Mouse (Mus musculus) stomach, embryonic 15.5 days (tissue): ENCODE measurements around the gene Ctcf. TPM values are rescaled to one million over a fixed set of nuclear protein-coding genes. Genes with fewer than 3 reads are reported as not detected.

Source experiments
- ATAC-seq: fragments of 200-750 bp; cut with Nextera tagmentation; 2 replicates; pipeline ENCODE4 v1.8.0; 2017; ENCODE audit warnings: low read depth, moderate number of reproducible peaks, moderate TSS enrichment; ENCODE audit not compliant: insufficient read depth, low FRiP score
- H3K27ac ChIP-seq: fragments of 300-500 bp; sonication (generic); 2 replicates; pipeline ENCODE4 v1.5.1; 2015; ENCODE audit warnings: mild to moderate bottlenecking, inconsistent platforms
- H3K27me3 ChIP-seq: fragments of 300-500 bp; sonication (generic); replicated peaks from 2 replicates; pipeline ENCODE4 v1.6.1; 2015; ENCODE audit warnings: inconsistent platforms
- H3K36me3 ChIP-seq: fragments of 300-500 bp; sonication (generic); 2 replicates; pipeline ENCODE4 v1.6.1; 2015; ENCODE audit warnings: inconsistent platforms
- H3K4me1 ChIP-seq: fragments of 300-500 bp; sonication (generic); 2 replicates; pipeline ENCODE4 v1.6.1; 2015; ENCODE audit warnings: inconsistent platforms
- H3K4me2 ChIP-seq: fragments of 300-500 bp; sonication (generic); 2 replicates; pipeline ENCODE4 v1.6.1; 2015; ENCODE audit warnings: mild to moderate bottlenecking, inconsistent platforms
- H3K4me3 ChIP-seq: fragments of 300-500 bp; sonication (generic); replicated peaks from 2 replicates; pipeline ENCODE4 v1.5.1; 2015; ENCODE audit warnings: inconsistent platforms
- H3K9ac ChIP-seq: fragments of 300-500 bp; sonication (generic); 2 replicates; pipeline ENCODE4 v1.6.1; 2015; ENCODE audit warnings: inconsistent platforms
- H3K9me3 ChIP-seq: fragments of 300-500 bp; sonication (generic); 2 replicates; pipeline ENCODE4 v1.6.1; 2016; ENCODE audit warnings: inconsistent platforms
- WGBS: fragments of 180-500 bp; shearing (Covaris S2); methylation state at CpG from one replicate; pipeline ENCODE4 v1.1.7; 2015; 5-methylcytosine and 5-hydroxymethylcytosine counted together
- polyA plus RNA-seq: library from polyadenylated mRNA; unstranded; fragments of >200 nt; fragmentation: Nextera tagmentation; extraction: Ambion mirVana; gene quantifications from 2 replicates; pipeline ENCODE4 v1.2.1, GENCODE M21; 2015

The Ctcf gene
- polyA plus RNA-seq, 1 experiment from 2014 or later: 112 TPM

DNA sequence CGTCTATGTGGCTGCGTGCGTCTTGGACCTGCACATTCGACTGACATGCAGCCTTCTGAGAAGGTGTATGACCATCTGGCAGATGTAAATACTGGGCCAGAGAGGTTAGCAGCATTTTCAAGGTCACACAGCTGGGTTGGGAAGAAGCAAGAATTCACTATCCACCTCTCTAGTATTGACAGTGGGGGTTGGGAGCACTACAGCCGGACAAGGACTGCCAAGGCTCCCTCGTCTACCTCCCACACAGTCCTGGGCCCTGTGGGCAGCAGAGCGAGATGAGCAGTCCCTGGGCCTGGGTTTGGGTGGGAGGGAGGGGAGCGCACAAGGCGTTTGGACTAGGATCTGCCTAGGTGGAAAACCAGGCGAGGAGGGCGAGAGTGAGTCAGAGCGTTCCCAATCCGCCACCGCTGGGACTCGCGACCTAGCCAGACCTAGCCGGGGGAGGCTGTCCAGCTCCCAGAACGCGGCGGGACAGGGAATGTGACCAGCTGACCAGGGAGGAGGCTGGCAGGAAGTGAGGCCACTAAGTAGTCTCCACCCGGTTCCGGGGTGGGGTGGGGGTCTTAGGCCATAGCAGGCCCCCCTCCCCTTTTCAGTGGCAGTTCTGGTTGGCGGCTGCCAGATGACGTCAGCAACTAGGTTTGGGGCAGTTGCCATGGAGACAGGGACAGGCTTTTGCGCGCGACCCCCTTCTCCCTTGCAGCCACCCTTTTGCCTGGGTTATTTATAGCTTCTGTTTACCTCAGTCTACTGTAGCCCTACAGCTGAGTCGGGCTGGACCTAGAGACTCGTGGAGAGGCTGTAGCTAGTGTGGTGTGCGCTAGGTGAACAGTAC is 30.0 kb upstream of the Ctcf start:
- peak overlapping the region; percentile 52; the same call in 1 of the 2 replicates for H3K9ac ChIP-seq
- peak overlapping the region; percentile 94 for H3K4me2 ChIP-seq
- H3K27me3 ChIP-seq: no peaks in the 10 kb centered on the region
- ATAC-seq: peak; percentile 57
- 0 out of 2 replicates have a peak, but pooled peaks cover 2% of the 10 kb centered on the region for H3K36me3 ChIP-seq
- H3K4me1 ChIP-seq: peaks cover 15% of the 10 kb centered on the region
- H3K27ac ChIP-seq: peak overlapping the region; percentile 87
- 1% methylated on average over 30 of the region's 30 CpGs for WGBS
- no peaks in the 10 kb centered on the region for H3K9me3 ChIP-seq
- H3K4me3 ChIP-seq: peak overlapping the region; percentile 67

DNA sequence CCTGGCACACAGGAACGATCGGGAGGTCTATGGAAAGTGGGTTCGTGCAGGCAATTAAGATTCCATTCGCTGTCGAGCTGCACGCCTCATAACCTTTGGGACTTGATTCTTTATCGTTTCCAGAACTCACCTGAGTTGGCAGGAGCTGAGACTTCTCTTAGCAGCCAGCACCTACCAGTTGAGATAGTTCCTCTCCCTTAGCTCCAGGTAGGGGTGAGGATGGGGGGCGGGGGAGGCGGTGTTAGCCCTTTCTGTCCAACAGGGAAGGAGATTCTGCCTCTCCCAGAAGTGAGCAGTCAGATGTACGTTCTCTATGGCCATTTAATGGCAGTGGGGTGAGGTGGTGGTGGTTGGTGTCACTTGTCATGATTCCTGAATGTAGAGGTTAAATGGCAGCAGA is 29.3 kb upstream of the Ctcf start:
- Histone ChIP-seq H3K4me1 (peaks cover 15% of the 10 kb centered on the region), H3K27ac (peak overlapping the region; percentile 87; the same call in 1 of the 2 replicates), H3K36me3 (0 out of 2 replicates have a peak, but pooled peaks cover 2% of the 10 kb centered on the region), H3K9me3 (no peaks in the 10 kb centered on the region), H3K4me2 (peak overlapping the region; percentile 94), H3K4me3 (peak overlapping the region; percentile 67), H3K27me3 (no peaks in the 10 kb centered on the region), H3K9ac (no peak overlapping the region)
- no peak for ATAC-seq
- 9% methylated on average over 10 of the region's 10 CpGs for WGBS

DNA sequence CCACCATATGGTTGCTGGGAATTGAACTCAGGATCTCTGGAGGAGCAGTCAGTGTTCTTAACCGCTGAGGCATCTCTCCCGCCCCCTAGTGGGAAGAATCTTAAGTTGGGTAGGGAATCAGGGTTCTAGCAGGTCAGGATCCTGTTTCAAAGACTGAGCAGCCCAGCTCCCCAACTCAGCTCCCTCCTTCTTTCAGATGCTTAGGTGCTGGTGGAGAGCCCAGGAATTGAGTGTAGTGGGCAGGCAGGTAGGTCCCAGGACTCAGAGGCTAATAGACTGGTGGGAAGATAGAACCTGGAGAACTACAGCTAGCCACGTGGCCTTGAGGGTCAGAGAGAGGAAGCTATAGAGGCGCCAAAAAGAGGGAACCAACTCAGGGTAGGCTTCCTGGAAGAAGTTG is 28.7 kb upstream of the Ctcf start:
- Histone ChIP-seq H3K9ac (no peak overlapping the region), H3K27ac (no peak overlapping the region), H3K9me3 (no peaks in the 10 kb centered on the region), H3K27me3 (no peaks in the 10 kb centered on the region), H3K4me2 (peak overlapping the region; percentile 94), H3K4me1 (peaks cover 16% of the 10 kb centered on the region), H3K36me3 (0 out of 2 replicates have a peak, but pooled peaks cover 2% of the 10 kb centered on the region), H3K4me3 (no peak overlapping the region)
- 35% methylated on average over 4 of the region's 4 CpGs for WGBS
- ATAC-seq: no peak

DNA sequence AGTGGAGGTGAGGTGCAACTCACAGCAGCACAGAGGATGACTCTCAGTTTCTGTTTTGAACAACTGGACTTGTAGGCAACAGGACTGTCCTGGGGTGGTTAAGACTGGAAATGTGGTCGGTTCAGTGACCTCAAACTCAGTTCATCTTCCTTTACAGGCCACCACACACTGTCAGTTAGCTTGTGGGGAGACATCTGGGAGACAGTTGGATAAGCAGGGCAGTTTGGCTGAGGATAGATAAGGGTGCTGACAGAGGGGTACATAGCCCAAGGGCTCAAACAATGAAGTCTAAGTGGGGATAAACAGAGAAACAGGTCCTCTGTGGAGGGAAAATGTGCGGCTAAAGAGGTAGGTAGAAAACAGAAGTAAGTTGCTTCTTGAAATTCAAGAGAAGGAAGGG is 27.0 kb upstream of the Ctcf start:
- no peak for ATAC-seq
- Histone ChIP-seq H3K36me3 (0 out of 2 replicates have a peak, but pooled peaks cover 2% of the 10 kb centered on the region), H3K4me3 (no peak overlapping the region), H3K27me3 (no peaks in the 10 kb centered on the region), H3K4me2 (no peak overlapping the region), H3K9me3 (no peaks in the 10 kb centered on the region), H3K9ac (no peak overlapping the region), H3K4me1 (peaks cover 26% of the 10 kb centered on the region), H3K27ac (no peak overlapping the region)
- WGBS: 60% methylated on average over 2 of the region's 2 CpGs

DNA sequence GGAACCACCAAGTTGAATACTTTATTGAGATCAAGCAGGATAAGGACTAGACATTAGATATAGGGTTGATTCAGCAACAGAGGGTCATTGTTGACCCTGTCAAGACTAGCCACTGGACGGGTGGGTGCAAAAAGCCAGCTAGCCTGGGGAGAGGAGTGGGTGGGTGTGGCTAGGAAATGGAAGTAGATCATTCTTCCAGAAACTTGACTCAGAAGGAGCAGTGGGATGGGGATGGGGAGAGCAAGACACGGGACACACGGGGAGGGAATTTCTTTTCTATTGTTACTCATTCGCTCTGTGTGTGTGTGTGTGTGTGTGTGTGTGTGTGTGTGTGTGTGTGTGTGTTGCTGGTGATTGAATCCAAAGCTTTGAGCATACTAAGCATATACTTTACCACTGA is 26.6 kb upstream of the Ctcf start:
- Histone ChIP-seq H3K4me2 (no peak overlapping the region), H3K9me3 (no peaks in the 10 kb centered on the region), H3K36me3 (0 out of 2 replicates have a peak, but pooled peaks cover 2% of the 10 kb centered on the region), H3K4me1 (peaks cover 26% of the 10 kb centered on the region), H3K9ac (no peak overlapping the region), H3K27ac (no peak overlapping the region), H3K27me3 (no peaks in the 10 kb centered on the region), H3K4me3 (no peak overlapping the region)
- 66% methylated on average over 4 of the region's 4 CpGs for WGBS
- ATAC-seq: no peak

DNA sequence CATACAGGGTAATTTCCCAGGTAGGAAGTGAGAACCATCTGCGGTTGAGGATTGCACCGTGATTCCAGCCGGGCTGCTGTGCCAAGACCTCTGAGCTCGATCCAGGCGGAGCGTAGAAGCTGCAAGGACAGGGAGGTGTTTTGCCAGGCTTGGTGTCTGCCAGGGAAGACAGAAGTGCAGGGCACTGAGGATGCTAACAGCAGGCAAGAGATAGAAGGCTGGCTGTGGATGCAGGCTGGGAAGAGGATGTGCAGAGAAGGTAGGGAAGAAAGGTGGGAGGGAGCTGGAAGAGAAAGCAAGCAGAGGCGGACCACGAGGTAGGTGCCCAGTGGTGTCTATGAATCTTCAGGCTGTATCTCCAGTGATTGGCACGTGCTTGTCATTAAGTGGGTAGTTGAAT is 24.5 kb upstream of the Ctcf start:
- H3K9me3 ChIP-seq: no peaks in the 10 kb centered on the region
- no peak overlapping the region for H3K4me2 ChIP-seq
- H3K9ac ChIP-seq: no peak overlapping the region
- H3K27ac ChIP-seq: no peak overlapping the region
- H3K27me3 ChIP-seq: no peaks in the 10 kb centered on the region
- ATAC-seq: no peak
- no peak overlapping the region for H3K4me3 ChIP-seq
- H3K4me1 ChIP-seq: peaks cover 26% of the 10 kb centered on the region
- 89% methylated on average over 9 of the region's 9 CpGs for WGBS
- H3K36me3 ChIP-seq: peaks cover 18% of the 10 kb centered on the region

DNA sequence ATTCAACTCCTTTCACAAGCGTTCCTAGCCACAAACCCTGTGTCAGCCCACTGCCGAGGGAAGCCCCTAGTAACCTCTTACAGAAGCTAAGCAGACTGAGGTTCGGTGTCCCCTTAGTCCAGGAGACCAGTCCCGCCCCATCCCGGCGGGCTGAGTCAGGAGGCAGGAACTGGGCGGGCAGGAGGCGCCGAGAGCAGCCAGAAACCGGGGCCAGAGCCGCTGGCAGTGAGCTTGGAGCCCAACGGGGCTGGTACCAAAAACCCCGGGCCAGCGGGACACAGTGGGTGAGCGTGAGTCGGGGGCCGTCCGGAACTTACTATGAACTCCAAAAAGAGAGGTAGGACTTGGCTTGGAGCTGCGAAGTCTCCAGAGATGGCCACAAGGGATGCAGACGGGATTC is 23.3 kb upstream of the Ctcf start:
- Histone ChIP-seq H3K9me3 (no peaks in the 10 kb centered on the region), H3K27me3 (no peaks in the 10 kb centered on the region), H3K27ac (no peak overlapping the region), H3K9ac (no peak overlapping the region), H3K36me3 (peaks cover 30% of the 10 kb centered on the region), H3K4me2 (peak overlapping the region; percentile 68), H3K4me1 (peaks cover 16% of the 10 kb centered on the region), H3K4me3 (peak overlapping the region; percentile 47)
- no peak for ATAC-seq
- 5% methylated on average over 20 of the region's 20 CpGs for WGBS

DNA sequence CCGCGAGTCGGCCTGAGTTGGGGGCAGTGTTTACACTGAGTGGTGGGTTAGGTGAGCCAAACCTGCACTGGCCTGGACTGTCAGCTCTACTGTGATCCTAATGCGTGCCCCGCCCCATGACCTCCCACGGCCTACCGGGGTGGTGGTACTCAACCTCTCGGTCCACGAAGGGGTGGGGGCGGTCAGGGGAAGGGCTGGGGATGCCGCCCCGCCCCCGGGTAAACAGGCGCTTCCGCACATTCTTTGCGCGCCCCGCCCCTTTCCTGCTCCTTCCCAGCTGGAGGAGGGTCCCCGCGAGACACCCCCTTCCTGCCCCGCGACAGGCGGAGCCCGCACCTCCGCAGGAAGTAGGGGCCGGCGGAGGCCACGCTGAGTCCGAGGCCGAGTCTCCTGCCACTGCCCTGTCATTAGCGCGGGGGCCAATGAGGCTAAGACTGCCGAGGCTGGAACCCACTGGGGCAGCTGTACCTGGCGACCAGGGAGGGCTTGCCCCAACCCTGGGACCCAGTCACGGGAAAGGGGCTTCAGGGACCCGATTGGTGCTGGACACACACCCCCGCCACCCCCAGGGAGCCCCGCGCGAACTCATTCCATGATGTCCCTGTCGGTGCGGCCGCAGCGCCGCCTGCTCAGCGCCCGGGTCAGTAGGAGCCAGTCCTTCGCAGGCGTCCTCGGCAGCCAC is 22.4 kb upstream of the Ctcf start:
- H3K4me1 ChIP-seq: peaks cover 16% of the 10 kb centered on the region
- H3K4me3 ChIP-seq: peak overlapping the region; percentile 47
- peak overlapping the region; percentile 68 for H3K4me2 ChIP-seq
- no peak overlapping the region for H3K27ac ChIP-seq
- H3K27me3 ChIP-seq: no peaks in the 10 kb centered on the region
- peak overlapping the region; percentile 0; the same call in 1 of the 2 replicates for H3K9ac ChIP-seq
- 3% methylated on average over 50 of the region's 50 CpGs for WGBS
- ATAC-seq: peak; percentile 50; the same call in 1 of the 2 replicates
- H3K9me3 ChIP-seq: no peaks in the 10 kb centered on the region
- H3K36me3 ChIP-seq: peaks cover 39% of the 10 kb centered on the region

DNA sequence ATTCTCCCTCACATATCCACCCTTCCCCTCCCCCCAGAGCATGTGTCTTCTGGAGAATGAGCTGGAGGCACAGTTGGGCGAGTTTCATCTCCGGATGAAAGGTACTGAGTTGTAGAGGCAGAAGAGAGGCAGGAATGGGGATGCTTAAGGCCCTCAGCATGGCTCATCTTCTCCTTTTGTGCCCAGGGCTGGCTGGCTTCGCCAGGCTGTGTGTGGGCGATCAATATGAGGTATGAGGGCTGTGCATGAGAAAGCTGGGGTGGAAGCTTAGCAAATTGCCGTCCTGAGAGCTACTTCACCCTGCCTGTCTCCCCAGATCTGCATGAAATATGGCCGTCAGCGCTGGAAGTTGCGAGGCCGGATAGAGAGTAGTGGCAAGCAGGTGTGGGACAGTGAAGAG is 20.4 kb upstream of the Ctcf start:
- Histone ChIP-seq H3K9me3 (no peaks in the 10 kb centered on the region), H3K4me1 (peaks cover 16% of the 10 kb centered on the region), H3K4me3 (no peak overlapping the region), H3K36me3 (peaks cover 54% of the 10 kb centered on the region), H3K4me2 (no peak overlapping the region), H3K27ac (no peak overlapping the region), H3K9ac (no peak overlapping the region), H3K27me3 (no peaks in the 10 kb centered on the region)
- ATAC-seq: no peak
- 92% methylated on average over 9 of the region's 9 CpGs for WGBS

DNA sequence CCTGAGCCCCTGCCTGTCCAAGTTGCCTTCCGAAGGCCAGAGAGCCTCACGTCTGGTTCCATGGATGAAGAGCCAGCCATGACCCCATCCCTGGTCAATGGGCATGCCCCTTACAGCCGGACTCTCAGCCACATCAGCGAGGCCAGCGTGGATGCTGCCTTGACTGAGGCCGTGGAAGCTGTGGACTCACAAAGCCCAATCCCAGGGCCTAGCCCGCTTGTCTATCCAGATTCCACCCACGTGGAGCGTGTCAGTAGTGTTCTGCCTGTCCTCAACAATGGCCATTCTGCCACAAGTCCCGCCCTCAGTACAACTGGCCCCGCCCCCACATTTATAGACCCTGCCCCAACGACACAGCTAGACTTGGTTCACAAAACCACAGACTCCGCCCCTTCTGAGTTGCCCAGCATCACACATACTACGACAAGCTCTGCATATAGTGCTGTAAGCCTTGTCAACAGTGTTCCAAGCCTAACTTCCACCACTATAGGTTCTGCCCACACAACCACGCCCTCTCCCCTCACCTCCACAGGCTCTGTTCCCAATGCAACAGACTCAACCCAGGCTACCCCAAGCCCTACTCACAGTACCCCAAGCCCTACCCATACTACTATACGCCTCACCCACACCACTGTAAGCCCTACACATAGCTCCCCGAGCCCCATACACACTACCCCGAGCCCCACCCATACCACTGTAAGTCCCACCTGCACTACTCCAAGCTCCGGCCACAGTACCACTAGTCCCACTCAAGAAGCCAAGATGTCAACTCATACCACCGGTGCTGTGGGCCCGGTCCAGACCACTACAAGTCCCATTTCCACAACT is 18.7 kb upstream of the Ctcf start:
- Histone ChIP-seq H3K27me3 (no peaks in the 10 kb centered on the region), H3K27ac (no peak overlapping the region), H3K4me1 (peaks cover 26% of the 10 kb centered on the region), H3K4me3 (no peak overlapping the region), H3K4me2 (no peak overlapping the region), H3K9me3 (no peaks in the 10 kb centered on the region), H3K36me3 (peaks cover 57% of the 10 kb centered on the region), H3K9ac (no peak overlapping the region)
- ATAC-seq: no peak
- WGBS: 88% methylated on average over 21 of the region's 21 CpGs

DNA sequence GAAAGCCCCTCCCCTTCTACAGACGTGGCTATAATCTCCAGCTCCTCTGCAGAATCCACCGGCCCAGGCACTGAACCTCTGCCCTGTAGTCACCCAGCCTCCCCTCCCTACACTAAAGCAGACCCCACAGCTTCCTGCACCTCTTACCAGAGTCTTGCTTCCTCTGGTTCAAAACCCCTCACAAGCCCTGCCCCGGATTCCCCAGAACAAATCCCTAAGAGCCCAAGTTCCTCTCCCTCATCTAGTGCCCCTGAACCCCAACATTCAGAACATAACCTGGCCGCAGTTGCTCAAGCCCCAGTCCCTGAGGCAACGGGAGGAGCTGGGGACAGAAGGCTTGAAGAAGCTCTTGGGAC is 18.1 kb upstream of the Ctcf start:
- whole genome bisulfite sequencing: 85% methylated on average over 5 of the region's 5 CpGs
- H3K27ac ChIP-seq: no peak overlapping the region
- no peaks in the 10 kb centered on the region for H3K9me3 ChIP-seq
- peaks cover 57% of the 10 kb centered on the region for H3K36me3 ChIP-seq
- no peak overlapping the region for H3K9ac ChIP-seq
- no peaks in the 10 kb centered on the region for H3K27me3 ChIP-seq
- H3K4me1 ChIP-seq: peaks cover 27% of the 10 kb centered on the region
- ATAC-seq: no peak
- no peak overlapping the region for H3K4me3 ChIP-seq
- H3K4me2 ChIP-seq: no peak overlapping the region
